Mouse (Mus musculus): ENCODE results near the gene Abcc4. TPM values are rescaled to one million over a fixed set of nuclear protein-coding genes. Genes with fewer than 3 reads are reported as not detected.

The Abcc4 gene
- total and polyA plus RNA-seq, 3 experiments = 5.7 to 9.8 (median 9.1) TPM

DNA sequence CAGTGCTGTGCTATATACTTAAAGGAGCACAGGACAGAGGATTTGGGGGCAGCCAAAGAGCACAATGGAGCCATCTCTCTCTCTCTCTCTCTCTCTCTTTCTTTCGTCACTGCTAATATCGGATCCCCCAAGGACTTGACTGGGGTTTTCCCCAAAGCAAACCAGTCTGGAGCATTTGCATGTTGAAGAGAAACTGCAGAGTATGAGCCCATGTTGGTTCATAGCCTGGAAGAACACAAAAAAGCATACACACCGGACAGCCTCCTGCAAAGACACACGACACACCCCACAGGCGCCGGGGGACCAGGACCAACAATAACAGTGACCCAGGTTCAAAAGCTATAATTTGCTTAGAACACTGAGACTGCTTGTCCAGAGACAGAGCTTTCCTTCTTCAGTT lies 14.1 kb downstream of the Abcc4 start:
- Histone ChIP-seq H3K27ac (peak overlapping the region; percentile 76), H3K9ac (ENCODE audit: low read depth, low read length) (peak overlapping the region; percentile 6; the same call in 1 of the 2 replicates), H3K4me1 (ENCODE audit: control insufficient read depth, insufficient read depth, low read length) (peaks cover 17% of the 10 kb centered on the region), H3K4me3 (no peak overlapping the region), H3K27me3 (ENCODE audit: control insufficient read depth, insufficient read depth, low read length) (no peaks in the 10 kb centered on the region), H3K36me3 (ENCODE audit: control insufficient read depth, insufficient read depth, low read length) (no peaks in the 10 kb centered on the region), H3K79me2 (replicated peaks; ENCODE audit: control insufficient read depth, insufficient read depth, low read length) (no peaks in the 10 kb centered on the region)
- intact Hi-C loops (cut with DNase I) = loop anchor here (1.0 to 5.0 kb wide), 3 partner anchors 15 to 186 kb away; partner anchors contain the start of gene Abcc4
- TF ChIP-seq CTCF (IDR thresholded peaks at IDR 0.05) (no peak), EP300 (IDR thresholded peaks at IDR 0.05; ENCODE audit: insufficient read depth, low read depth, low read length) (no peak), POLR2A (IDR thresholded peaks at IDR 0.05; ENCODE audit: insufficient read depth, low read depth, low read length) (no peak; the same call in 1 of the 2 replicates)
- WGBS = 39% methylated on average over 6 of the region's 6 CpGs
- DNase-seq = no peak

GRCm38 (mm10) chr14:118691404-118691803 lies 14.6 kb downstream of the Abcc4 start:
- no peak for DNase-seq
- H3K9ac ChIP-seq (ENCODE audit: low read depth, low read length) = no peak overlapping the region
- peak overlapping the region; percentile 76 for H3K27ac ChIP-seq
- no peaks in the 10 kb centered on the region for H3K27me3 ChIP-seq (ENCODE audit: control insufficient read depth, insufficient read depth, low read length)
- intact Hi-C loops (cut with DNase I) = loop anchor here (5.0 kb wide), 1 partner anchor 54 kb away; no protein-coding TSS in a partner anchor
- peaks cover 17% of the 10 kb centered on the region for H3K4me1 ChIP-seq (ENCODE audit: control insufficient read depth, insufficient read depth, low read length)
- WGBS = 41% methylated on average over 5 of the region's 5 CpGs
- 0 out of 2 replicates have a peak overlapping the region, but pooled peaks have one; percentile 7 for H3K4me3 ChIP-seq
- peak; percentile 33; the same call in 1 of the 2 replicates for TF ChIP-seq POLR2A (IDR thresholded peaks at IDR 0.05; ENCODE audit: insufficient read depth, low read depth, low read length)
- TF ChIP-seq CTCF (IDR thresholded peaks at IDR 0.05) = no peak
- no peaks in the 10 kb centered on the region for H3K36me3 ChIP-seq (ENCODE audit: control insufficient read depth, insufficient read depth, low read length)
- no peaks in the 10 kb centered on the region for H3K79me2 ChIP-seq (replicated peaks; ENCODE audit: control insufficient read depth, insufficient read depth, low read length)

GRCm38 (mm10) chr14:118690921-118691320 lies 15.1 kb downstream of the Abcc4 start:
- Histone ChIP-seq H3K36me3 (ENCODE audit: control insufficient read depth, insufficient read depth, low read length) (no peaks in the 10 kb centered on the region), H3K27ac (peak overlapping the region; percentile 76), H3K4me3 (0 out of 2 replicates have a peak overlapping the region, but pooled peaks have one; percentile 7), H3K9ac (ENCODE audit: low read depth, low read length) (no peak overlapping the region), H3K27me3 (ENCODE audit: control insufficient read depth, insufficient read depth, low read length) (no peaks in the 10 kb centered on the region), H3K79me2 (replicated peaks; ENCODE audit: control insufficient read depth, insufficient read depth, low read length) (no peaks in the 10 kb centered on the region), H3K4me1 (ENCODE audit: control insufficient read depth, insufficient read depth, low read length) (peaks cover 17% of the 10 kb centered on the region)
- WGBS = 40% methylated on average over 8 of the region's 8 CpGs
- intact Hi-C loops (cut with DNase I) = loop anchor here (5.0 kb wide), 1 partner anchor 54 kb away; no protein-coding TSS in a partner anchor
- peak in 1 of 2 experiments; percentile 41 for DNase-seq
- TF ChIP-seq EP300 (IDR thresholded peaks at IDR 0.05; ENCODE audit: insufficient read depth, low read depth, low read length) (no peak), CTCF (IDR thresholded peaks at IDR 0.05) (no peak), POLR2A (IDR thresholded peaks at IDR 0.05; ENCODE audit: insufficient read depth, low read depth, low read length) (no peak)

DNA sequence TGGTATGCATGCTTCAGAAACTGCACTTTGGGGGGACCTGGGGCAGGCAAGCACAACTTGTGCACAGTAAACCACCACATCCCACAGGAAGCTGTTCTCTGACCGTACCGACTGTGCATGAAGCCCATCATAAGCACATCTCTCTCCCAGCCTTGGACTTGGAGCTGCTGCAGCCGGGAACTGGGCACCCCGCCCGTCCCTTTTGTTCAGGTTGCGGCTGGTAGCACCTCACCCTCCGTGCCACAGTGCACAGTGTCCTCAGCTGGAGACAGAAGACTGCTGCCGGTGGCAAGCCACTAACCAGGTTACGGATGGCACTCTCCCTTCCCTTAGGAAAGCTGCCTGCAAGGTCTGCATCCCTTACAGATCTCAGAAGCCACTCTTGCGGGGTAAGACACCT lies 15.7 kb downstream of the Abcc4 start:
- H3K9ac ChIP-seq (ENCODE audit: low read depth, low read length) = no peak overlapping the region

DNA sequence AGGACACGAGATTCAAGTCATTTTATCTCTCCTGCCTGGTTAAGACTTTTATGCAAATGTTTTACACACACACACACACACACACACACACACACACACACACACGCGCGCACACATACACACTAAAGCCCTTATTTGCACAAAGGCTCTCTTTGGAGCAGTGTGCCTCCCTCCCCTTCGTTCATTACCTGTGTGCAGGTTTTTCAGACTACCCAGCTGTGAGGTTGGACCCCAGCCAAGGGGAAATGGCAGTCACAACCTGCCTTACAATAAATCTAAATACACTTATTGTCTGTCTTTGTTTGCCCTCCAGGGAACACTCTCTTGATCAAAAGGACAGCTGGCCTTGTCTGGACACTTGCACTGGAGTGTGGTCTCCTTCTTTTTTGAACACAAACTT lies 17.4 kb downstream of the Abcc4 start:
- no peaks in the 10 kb centered on the region for H3K27me3 ChIP-seq (ENCODE audit: control insufficient read depth, insufficient read depth, low read length)
- H3K36me3 ChIP-seq (ENCODE audit: control insufficient read depth, insufficient read depth, low read length) = no peaks in the 10 kb centered on the region
- intact Hi-C loops (cut with DNase I) = no loop called here
- peaks cover 17% of the 10 kb centered on the region for H3K4me1 ChIP-seq (ENCODE audit: control insufficient read depth, insufficient read depth, low read length)
- H3K9ac ChIP-seq (ENCODE audit: low read depth, low read length) = no peak overlapping the region
- TF ChIP-seq CTCF (IDR thresholded peaks at IDR 0.05) (no peak), EP300 (IDR thresholded peaks at IDR 0.05; ENCODE audit: insufficient read depth, low read depth, low read length) (no peak), POLR2A (IDR thresholded peaks at IDR 0.05; ENCODE audit: insufficient read depth, low read depth, low read length) (no peak)
- H3K79me2 ChIP-seq (replicated peaks; ENCODE audit: control insufficient read depth, insufficient read depth, low read length) = no peaks in the 10 kb centered on the region
- no peak for DNase-seq
- WGBS = 75% methylated on average over 5 of the region's 5 CpGs
- H3K4me3 ChIP-seq = no peak overlapping the region
- no peak overlapping the region for H3K27ac ChIP-seq

More for the DNA sequence above, 15.7 kb downstream of the Abcc4 start:
- no peaks in the 10 kb centered on the region for H3K36me3 ChIP-seq (ENCODE audit: control insufficient read depth, insufficient read depth, low read length)
- peak in 1 of 2 experiments; percentile 40 for DNase-seq
- H3K79me2 ChIP-seq (replicated peaks; ENCODE audit: control insufficient read depth, insufficient read depth, low read length) = no peaks in the 10 kb centered on the region
- peak overlapping the region; percentile 76 for H3K27ac ChIP-seq
- peaks cover 17% of the 10 kb centered on the region for H3K4me1 ChIP-seq (ENCODE audit: control insufficient read depth, insufficient read depth, low read length)
- H3K27me3 ChIP-seq (ENCODE audit: control insufficient read depth, insufficient read depth, low read length) = no peaks in the 10 kb centered on the region
- intact Hi-C loops (cut with DNase I) = loop anchor here (5.0 kb wide), 1 partner anchor 53 kb away; no protein-coding TSS in a partner anchor
- no peak overlapping the region for H3K4me3 ChIP-seq
- WGBS = 66% methylated on average over 10 of the region's 10 CpGs
- TF ChIP-seq EP300 (IDR thresholded peaks at IDR 0.05; ENCODE audit: insufficient read depth, low read depth, low read length) = no peak
- no peak for TF ChIP-seq POLR2A (IDR thresholded peaks at IDR 0.05; ENCODE audit: insufficient read depth, low read depth, low read length)
- no peak for TF ChIP-seq CTCF (IDR thresholded peaks at IDR 0.05)

GRCm38 (mm10) chr14:118686861-118687260 lies 19.2 kb downstream of the Abcc4 start:
- peaks cover 10% of the 10 kb centered on the region for H3K4me1 ChIP-seq (ENCODE audit: control insufficient read depth, insufficient read depth, low read length)
- H3K9ac ChIP-seq (ENCODE audit: low read depth, low read length) = no peak overlapping the region
- no peaks in the 10 kb centered on the region for H3K36me3 ChIP-seq (ENCODE audit: control insufficient read depth, insufficient read depth, low read length)
- TF ChIP-seq CTCF (IDR thresholded peaks at IDR 0.05) (no peak), EP300 (IDR thresholded peaks at IDR 0.05; ENCODE audit: insufficient read depth, low read depth, low read length) (no peak), POLR2A (IDR thresholded peaks at IDR 0.05; ENCODE audit: insufficient read depth, low read depth, low read length) (no peak)
- intact Hi-C loops (cut with DNase I) = no loop called here
- no peak overlapping the region for H3K4me3 ChIP-seq
- DNase-seq = no peak
- H3K27me3 ChIP-seq (ENCODE audit: control insufficient read depth, insufficient read depth, low read length) = no peaks in the 10 kb centered on the region
- 88% methylated on average over 5 of the region's 5 CpGs for WGBS
- no peak overlapping the region for H3K27ac ChIP-seq
- H3K79me2 ChIP-seq (replicated peaks; ENCODE audit: control insufficient read depth, insufficient read depth, low read length) = no peaks in the 10 kb centered on the region

Measured in heart, adult 2 months (tissue).